Mouse (Mus musculus): ENCODE data around the gene 4930404H24Rik.

The 4930404H24Rik gene

DNA sequence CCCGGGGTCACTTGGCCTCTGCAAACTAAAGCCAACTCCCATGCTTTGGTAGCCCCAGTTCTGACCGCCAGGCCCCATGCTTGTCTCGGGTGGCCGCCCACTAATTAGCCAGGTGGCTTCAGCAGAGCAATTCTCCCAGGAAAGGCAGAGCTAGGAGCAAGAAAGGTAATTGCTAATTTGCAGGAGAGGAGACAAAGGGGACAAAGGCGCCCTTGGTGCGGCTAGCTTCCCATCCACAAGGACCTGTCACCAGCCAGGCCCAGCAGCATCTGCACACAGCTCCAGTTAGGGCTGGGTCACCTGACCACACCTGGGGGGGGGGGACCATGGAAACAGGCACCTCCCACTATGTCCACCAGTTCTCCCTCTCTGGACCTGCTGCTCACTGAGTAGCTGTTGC lies 19.0 kb downstream of the 4930404H24Rik start:
- no peak for DNase-seq

DNA sequence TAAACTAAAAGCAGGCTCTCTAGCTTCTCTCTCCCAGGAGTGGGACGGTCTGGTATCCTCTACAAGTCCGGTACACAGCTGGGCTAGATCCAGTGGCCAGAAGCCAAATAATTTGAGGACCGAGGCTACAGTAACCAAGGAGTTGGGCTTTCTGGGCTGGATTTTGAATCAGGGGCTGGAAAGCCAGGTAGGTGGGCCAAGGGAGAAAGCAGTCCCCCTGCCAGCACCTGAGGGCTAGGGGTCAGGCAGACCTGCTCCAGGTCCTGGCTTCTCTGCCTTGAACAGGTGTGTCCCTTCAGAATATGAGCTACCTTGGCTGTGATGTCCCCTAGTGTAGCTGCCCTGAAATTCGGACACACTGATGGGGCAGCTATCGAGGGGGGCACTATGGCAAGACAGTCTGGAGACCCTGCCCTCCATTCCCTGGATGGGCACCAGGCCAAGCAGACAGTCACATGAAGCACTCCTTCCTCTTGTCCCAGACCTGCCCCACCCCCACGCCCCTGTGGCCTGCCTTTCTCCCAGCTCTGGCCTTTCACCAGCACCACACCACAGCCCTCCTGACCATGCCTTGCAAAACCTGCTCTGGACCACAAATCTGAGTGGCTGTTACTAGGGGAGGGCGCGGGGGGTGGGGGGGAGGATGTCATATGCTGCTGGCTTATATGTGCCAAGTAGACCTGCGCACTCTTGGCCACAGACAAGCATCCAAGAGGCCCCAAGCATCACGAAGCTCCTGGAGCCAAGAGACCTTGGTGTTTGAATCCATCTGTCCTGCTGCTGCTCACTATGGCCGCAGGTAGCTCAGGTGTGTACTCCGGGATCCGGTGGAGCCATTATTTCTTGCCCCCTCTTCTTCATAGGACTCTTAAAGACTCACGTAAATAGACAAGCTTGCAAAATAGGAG lies 20.1 kb downstream of the 4930404H24Rik start:
- peak in 1 of 2 experiments; percentile 36 for DNase-seq

DNA sequence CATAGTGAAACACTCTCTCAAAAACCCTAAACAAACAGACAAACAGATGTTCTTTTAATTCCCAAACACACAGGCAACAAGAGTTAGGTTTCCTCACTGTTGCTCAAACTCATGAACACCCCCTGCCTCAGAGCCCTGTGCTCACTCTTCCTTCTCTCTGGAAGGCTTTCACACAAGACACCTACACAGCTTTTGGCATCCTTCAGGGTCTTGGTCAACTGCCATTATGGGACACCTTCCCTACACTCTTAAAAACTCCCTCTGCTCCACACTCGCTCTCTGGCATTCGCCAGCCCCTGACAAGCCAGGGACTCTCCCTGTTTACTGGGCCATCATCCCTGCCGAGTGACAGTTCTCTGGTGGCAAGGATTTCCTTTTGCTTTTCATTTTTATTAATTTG lies 21.4 kb downstream of the 4930404H24Rik start:
- no peak for DNase-seq

DNA sequence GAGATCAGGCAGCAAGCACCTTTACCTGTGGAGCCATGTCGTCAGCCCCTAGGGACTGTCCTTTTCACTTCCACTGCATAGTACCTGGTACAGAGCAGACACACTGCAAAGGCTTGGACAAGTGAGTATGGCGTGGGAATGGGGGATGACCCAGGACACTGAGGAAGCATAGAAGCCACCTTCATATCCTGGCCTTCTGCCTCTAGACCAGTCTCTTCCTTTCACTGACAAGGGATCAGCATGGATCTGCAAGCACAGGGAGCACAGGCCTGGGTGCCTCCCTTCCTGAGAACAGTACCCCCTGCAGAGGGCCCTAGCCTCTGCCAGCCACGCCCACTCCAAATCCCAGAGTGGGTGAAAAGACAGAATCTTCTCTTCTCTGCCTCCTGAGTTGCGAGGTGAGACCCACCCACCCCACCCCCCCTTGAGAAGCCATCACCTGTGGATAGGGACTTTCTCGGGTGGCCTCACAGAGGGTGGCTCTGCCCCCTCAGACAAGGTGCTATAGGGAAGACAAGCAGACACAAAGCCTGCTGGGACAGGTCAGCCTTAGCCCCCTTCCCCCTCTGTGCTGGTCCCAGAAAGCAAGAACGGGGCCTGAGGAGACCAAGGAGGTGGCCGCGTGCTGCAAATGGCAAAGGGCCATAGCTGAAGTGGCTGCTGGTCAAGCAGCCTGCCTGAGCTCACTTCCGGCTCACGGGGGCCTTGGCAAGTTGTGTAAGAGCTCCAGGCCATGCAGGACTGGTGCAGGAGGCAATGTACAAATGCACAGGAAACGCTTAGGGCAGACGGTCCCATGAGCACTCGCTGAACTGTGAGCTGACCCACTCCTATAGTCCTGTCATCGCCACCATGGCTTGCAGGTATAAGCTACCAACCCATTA lies 22.1 kb downstream of the 4930404H24Rik start:
- peak; percentile 74 to 81 for DNase-seq

DNA sequence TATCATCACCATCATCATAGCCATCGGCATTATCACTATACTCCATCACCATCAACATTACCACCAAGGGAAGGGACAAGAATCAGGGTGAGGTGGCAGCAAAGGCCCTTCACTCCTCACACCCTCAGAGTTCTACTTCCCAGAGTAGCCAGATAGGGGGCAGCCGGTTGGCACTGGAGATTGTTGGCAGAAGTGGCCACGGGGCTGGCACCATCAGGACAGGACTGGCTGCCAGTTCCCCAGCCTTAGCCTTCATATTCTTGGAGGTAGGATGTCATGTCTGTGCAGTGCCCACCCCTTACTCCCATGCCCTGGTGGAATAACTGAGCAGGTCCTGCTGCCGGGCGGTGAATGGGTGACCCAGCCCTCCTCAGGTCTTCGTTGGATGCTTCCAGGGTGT lies 23.0 kb downstream of the 4930404H24Rik start:
- DNase-seq = no peak

DNA sequence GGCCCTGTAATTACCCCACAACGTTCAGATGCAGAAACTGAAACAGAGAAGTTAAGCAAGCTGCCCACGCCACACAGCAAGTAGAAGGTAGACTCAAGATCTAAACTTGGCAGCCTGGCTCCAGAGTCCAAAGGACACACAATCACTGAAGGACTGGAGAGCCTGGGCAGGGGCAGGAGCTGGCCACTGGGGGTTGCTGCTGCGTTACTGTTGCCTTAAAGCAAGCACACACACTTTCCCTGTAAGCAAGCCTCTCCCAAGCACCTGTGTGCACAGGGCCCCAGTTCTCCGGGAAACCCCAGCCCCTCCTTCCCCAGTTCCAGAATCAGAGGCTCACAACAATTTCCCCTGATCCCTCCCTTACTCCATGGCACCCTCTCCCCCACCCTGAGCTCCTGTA lies 24.4 kb downstream of the 4930404H24Rik start:
- DNase-seq = no peak

DNA sequence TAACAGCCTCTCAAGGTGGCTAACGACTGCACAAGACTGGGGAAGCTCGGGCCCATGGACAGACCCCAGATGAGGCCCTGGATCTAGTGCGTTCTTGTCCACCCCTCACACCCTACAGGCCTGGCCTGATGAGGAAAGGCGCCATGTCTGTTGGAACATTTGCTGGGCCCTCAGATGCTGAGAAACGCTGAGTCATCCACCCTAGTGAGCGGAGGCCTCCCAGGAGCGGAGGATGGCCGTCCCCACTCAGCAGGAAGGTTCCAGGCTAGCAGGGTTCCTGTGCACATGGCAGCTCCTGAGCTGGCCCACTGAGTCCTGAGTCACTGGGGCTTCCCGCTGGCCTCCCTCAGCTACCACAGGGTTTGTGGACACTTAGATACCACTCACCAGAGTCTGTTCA lies 27.5 kb downstream of the 4930404H24Rik start:
- no peak for DNase-seq

DNA sequence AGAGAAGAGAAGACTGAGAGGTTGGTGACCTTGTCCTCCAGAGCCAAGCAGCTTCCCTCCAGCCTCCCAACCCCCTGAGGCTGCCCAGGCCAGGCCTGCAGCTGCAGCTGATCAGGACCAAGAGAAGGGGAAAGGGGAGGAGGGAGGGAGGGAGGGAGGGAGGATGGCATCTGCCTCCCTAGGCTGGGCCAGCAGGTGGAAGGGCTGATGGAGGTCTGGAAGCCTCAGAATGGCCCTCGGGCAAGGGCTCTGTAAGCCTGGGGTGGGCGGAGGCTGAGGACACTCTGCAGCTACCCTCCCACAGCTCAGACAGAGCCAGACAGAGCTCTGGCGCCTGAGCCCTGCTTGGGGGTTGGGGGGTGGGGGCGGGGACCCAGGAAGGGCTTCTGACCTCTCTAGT lies 29.7 kb downstream of the 4930404H24Rik start:
- no peak for DNase-seq

DNA sequence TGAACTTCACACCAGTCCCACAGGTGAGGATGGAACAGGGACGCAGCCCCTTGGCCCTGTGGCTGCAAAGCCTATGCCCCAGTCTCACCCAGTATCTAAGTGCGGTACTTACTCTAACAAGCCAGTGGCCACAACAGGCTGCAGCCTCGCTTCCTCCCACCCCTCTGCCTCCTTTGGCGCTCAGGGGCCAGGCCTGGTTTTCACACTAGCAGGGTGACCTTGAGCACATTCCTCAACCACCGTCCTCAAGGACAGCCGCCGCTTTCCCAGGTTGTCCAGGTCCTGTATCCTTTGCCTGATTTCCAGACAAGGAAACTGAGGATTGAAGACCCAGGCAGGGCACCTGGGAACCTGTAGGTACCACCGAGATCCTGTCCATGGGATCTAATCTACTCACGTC lies 30.6 kb downstream of the 4930404H24Rik start:
- no peak for DNase-seq

DNA sequence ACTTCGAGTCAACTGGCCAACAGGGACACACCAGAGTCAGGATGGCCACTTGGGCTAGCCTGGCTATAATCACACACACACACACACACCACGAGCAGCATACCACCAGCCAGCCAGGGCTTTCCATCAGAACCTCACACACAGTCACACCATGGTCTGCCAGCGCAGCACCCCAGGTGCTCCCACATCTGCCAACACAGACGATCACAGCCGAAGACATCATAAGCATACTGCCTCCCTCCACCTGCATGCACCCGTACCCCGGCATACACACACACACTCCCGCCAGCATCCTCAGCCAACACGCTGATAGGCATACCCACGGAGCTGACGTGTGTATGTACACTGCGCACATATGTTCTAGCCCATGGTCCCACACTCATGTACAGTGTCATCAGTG lies 31.1 kb downstream of the 4930404H24Rik start:
- DNase-seq = no peak

DNA sequence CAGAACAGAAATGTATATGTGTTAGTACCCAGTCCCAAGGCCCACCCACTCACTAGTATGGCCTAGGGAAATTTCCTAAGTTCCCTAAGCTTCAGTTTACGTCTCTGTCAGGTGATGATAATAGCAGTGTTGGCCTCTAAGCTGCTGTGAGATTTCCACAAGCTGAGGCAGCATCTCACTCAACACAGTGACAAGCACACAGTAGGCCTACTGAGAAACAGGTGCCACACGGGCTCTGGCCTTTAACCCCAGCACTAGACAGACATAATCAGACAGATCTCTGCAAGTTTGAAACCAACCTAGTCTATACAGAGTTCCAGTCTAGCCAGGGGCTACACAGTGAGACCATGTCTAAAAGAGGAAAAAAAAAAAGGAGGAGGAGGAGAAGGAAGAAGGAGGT lies 32.1 kb downstream of the 4930404H24Rik start:
- DNase-seq = no peak

DNA sequence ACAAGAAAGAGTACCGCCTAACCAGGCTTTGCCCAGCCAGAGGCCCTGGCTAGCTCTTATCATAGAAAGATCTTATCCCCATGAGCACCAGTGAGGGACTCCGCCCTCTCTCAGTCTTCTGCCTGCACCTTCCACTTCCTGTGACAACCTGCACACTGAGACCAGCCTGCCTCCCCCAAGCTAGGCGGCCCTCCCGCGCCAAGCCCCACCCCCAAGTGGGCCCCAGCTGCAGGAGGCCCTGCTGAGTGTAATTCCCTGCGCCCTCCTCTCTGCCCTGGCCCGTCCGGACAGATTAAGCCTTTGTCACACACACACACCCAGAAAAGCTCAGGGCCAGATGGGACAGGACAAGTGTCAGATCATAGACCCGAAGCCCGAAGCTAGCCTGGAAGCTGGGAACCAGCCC lies 33.3 kb downstream of the 4930404H24Rik start:
- DNase-seq = no peak

DNA sequence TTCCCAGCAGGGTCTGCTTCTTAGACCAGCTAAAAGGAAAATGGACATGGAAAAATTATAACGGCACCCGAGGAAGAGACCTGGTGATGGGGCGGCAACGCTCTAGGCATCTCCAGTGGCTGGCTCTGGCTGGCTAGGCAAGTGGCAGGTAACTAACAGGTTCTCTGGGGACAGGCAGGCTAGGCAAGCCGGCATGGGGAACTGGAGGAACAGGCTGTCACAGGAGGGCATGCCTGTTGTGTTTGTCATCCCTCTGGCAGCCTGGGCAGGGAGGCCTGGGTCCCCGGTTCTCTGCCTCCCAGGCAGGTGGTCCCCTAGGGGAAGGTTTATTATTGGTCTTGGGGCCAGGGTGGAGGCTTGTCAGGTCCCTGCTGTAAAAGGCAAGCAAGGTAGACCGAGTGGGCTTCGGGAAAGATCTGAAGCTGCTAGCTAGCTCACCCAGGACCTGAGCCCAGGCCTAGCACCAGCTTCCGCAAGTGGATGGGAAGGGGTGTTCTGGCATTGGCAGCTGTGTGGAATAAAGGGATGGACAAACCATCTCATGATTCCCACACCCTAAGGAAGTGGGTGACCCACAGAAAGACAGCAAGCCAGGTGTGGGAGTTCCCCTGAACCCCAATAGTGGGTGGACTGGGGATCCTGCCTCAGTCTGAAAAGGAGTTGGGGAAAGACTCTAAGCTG lies 34.4 kb downstream of the 4930404H24Rik start:
- DNase-seq = no peak

DNA sequence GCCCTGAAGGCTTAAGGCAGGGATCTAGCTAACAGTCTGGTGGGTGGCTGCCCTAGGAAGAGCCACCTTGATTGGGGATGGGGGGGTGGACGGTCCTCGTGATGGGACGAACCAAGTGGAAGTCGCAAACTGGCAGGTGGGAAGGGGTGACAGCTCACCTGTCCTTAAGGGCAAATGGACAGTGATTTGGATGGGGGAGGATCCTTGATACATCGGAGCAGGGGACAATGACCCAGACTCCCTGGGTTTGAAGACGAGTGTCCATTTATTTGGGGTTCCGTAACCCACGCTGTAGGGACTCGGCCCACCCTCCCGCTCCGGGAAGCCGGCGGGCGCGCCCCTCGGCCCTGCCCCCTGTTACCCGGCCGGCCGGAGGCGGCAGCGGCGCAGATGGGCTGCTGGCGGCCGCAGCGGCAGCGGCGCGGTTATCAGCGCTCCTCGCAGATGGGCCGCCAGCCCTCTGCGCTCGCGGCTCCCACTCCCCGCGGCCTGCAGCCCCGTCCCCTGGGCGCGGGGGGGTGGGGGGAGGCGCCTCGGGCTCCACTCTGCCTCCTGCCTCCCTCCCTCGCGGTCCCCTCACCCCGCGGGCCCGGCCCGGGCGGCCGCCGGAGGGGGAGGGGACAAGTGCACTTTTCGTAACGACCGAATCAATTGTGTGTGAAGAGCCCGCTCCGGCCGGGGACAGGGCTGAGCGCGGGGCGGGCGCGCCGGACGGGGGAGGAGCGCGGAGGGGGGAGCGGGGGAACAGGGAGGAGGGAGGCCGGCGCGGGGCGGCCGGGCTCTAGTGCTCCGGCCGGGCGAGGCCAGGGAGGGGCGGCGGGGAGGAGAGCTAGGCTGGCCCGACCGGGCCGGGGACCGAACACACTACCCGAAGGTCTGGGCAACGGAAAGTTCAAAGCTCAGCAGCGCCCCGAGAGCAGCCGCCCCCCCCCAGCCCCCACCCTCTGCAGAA lies 35.3 kb downstream of the 4930404H24Rik start:
- DNase-seq = peak; percentile 34 to 57

DNA sequence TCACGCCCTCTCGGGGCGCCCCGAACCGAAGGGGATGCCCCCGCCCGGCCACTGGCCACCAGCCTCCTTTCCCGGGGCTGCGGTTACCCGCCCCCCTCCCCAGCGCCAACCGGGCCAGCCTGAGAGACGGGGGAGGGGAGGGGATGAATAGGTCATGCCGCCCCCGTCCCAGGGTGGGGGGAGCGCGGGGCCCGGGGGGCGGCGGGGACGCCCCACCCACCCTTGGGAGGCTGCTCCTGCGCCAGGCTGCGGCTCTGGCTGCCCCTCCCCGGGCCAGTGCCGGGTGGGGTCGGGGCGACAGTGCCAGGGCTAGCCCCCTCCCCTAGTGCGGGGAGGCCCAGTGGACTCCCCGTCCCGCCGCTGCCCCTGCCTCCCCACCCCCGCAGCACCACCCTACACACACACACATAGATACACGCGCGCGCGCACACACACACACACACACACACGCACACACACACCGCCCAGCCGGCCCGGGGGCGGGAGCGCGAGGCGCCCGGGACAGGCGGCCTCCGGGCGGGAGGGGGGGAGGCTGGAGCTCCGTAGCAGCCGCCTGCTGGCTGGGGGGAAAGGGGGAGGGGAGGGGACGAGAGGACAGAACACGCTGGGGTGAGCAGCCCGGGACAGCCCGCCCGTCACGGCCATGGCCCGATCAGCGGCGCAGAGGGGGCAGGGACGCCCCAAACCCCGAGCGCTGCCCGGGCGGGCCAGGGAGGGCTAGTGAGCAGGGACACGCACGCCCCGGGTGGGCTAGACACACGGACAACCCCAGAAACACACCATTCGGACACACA lies 36.2 kb downstream of the 4930404H24Rik start:
- no peak for DNase-seq

DNA sequence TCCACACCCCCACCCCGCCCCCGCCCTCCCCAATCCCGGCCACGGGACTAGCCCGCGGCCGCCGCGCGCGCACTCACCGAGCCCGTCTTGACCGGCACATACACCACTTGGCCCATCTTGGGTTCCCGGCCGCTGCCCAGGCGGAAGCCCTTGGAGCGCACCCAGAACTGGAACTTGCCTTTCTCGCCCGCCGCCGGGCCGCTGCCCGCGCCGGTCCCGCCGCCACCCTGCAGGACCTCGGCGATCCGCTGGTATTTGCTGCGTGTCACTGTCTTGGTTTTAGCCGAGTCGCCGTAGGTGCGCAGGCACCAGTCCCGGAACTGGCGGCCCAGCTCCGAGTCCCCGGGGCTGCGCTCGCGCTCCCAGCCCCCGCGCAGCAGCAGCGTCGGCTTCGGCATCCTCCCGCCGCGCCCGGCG lies 36.8 kb downstream of the 4930404H24Rik start:
- peak; percentile 34 to 40 for DNase-seq

DNA sequence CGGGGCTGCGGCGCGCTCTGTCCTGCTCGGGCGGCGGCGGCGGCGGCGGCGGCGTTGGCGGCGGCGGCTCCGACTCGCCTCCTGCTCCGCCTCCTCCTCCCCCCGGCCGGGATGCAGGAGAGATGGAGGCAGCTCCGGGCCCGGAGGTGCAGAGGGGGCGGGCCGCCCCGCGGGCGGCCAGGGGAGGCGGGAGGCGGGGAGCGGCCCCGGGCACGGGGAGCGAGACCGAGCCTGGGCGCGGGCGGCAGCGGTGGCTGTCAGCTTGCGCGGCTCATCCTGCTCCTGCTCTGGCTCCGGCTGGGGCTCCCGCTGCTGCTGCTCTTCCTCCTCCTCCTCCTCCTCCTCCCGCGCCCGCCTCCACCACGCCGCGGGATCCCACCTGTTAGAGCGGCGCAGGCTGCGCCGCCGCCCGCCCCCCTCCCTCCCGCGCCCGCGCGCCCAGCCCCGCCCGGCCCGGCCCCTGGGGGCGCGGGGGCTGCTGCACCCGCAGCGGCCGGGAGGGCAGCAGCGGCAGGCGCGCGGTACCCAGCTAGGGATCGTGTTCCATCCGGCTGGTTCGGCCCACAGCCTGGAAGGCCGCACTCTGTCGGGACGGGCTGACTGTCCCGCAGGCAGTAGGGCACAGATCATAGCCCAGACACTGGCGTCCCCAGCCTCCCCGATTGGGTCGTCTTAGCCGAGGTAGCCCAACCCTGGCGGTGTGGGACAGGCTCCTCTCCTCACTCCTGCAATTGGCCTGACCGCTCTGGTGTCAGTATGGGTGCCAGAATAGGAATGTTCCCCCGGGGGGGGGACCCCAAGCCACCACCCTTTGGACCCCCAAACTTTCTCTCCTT lies 37.6 kb downstream of the 4930404H24Rik start, which contains the start of gene Nol4l:
Nol4l (minus strand) TSS at position 41 of the 836 bp plus-strand sequence.
- no peak for DNase-seq

DNA sequence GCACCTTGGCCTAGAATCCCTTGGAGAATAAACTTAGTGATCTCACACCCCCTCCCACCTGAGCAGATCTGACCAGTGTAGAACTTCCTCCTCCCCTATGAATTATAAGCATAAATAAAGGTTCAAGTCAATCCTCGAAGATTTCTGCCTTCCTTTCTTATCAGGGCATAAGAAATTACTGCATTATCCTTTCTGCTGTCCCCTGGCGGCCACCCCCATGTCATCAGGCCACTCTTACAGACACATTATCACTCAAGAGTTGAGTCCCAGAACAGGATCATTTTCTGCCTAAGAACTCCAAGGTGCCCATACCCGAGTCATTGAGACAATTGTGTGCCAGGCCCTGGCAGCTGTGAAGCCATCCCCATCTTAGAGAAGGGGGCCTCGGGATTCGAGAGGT lies 38.4 kb downstream of the 4930404H24Rik start:
- no peak for DNase-seq

DNA sequence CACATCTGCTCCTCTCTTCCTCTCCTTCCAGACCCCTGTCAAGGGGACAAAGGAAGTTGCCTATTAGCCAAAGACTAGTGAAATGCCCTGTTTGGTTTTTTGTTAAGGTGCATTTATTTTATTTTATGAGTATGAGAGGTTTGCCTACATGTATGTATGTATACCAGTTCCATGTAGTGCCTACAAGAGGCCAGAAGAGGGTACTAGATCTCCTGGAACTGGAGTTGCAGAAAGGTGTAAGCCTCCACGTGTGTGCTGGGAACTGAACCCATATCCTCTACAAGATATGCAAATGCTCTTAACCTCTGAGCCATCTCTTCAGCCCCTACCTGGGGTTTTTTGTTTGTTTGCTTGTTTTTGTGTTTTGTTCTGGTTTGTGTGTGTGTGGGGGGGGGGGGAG lies 41.4 kb downstream of the 4930404H24Rik start:
- DNase-seq = no peak

DNA sequence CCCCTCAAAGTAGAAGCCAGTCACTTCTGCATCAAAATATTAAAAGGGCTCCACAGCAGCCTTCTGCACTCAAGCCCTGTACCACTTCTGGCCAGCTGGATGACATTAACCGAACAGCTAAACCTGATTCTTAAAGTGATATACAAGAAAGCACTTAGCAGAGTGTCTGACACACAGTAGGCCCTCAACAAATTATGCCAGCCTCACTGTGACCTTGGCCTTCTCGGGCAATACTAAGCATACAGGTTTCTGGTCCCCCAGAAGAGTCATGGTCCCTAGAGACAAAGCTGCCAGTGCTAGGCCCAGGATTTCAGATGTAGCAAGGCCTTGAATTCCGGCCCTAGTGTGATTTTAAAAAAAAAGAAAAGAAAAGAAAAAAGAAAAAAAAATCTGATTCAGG lies 46.3 kb downstream of the 4930404H24Rik start:
- DNase-seq = no peak

Measured in lung, adult 18-20 months (tissue).